Mouse (Mus musculus): ENCODE measurements around the gene Adamts4.

- TF ChIP-seq HCFC1 (IDR thresholded peaks at IDR 0.05; ENCODE audit: borderline replicate concordance, insufficient read depth, low read length) (no peak), ZC3H11A (IDR thresholded peaks at IDR 0.05; ENCODE audit: borderline replicate concordance, low read depth, low read length) (no peak), ZNF384 (IDR thresholded peaks at IDR 0.05; ENCODE audit: low read depth, low read length) (no peak), CHD2 (IDR thresholded peaks at IDR 0.05; ENCODE audit: low read depth, low read length) (no peak), MAFK (IDR thresholded peaks at IDR 0.05; ENCODE audit: insufficient read depth, low read depth, low read length) (no peak)
These were observed 28.7 kb upstream of the Adamts4 start for GRCm38 (mm10) chr1:171221281-171222193.
